In genomic region chr16:17804449-17804912, GRCm38 (mm10) we compare ENCODE assay signal across 9 mouse cellular contexts. TPM values are rescaled to one million over a fixed set of nuclear protein-coding genes. Genes with fewer than 3 reads are reported as not detected.
DNase-seq lines count a peak whose midpoint lies in the region; ATAC-seq and TF ChIP-seq lines count a peak whose summit lies in the region.
"Had no signal": no experiment of that assay in that cellular context is flagged by ENCODE, and none has a peak within 500 bp of the region (broad histone marks: within the 10 kb centered on the region; RNA-seq: fewer than 3 reads in every experiment).

No protein-coding gene starts in this region.

- peaks cover 33% of the 10 kb centered on the region for H3K36me3 ChIP-seq in embryonic facial prominence, embryonic 10.5 days (replicated peaks)
- H3K36me3 ChIP-seq in kidney, postnatal 0 days (ENCODE audit: insufficient read depth, low read length): no peaks in the 10 kb centered on the region

- H3K4me1 ChIP-seq in embryonic facial prominence, embryonic 10.5 days: peaks cover 89% of the 10 kb centered on the region
- peaks cover 45% of the 10 kb centered on the region for H3K4me1 ChIP-seq in kidney, postnatal 0 days (replicated peaks; ENCODE audit: insufficient read depth, low read length)

- H3K27ac ChIP-seq in embryonic facial prominence, embryonic 10.5 days (replicated peaks): peak overlapping the region; percentile 66
- H3K27ac ChIP-seq in kidney, postnatal 0 days: no peak overlapping the region

- H3K4me3 ChIP-seq in embryonic facial prominence, embryonic 10.5 days: peak overlapping the region; percentile 56
- H3K4me3 ChIP-seq in kidney, postnatal 0 days (replicated peaks; ENCODE audit: low read depth, low read length): peak overlapping the region; percentile 21

- H3K4me2 ChIP-seq in kidney, postnatal 0 days (ENCODE audit: low read length): peak overlapping the region; percentile 55

- no peak for ATAC-seq in kidney, postnatal 0 days (replicated peaks; ENCODE audit: low FRiP score, low read depth)

- peaks cover 96% of the 10 kb centered on the region for H3K27me3 ChIP-seq in embryonic facial prominence, embryonic 10.5 days (replicated peaks; ENCODE audit: low read depth, poor library complexity, severe bottlenecking)
- H3K27me3 ChIP-seq in kidney, postnatal 0 days (ENCODE audit: insufficient read depth, low read length): peaks cover 32% of the 10 kb centered on the region

- H3K9me3 ChIP-seq in embryonic facial prominence, embryonic 10.5 days: no peaks in the 10 kb centered on the region
- H3K9me3 ChIP-seq in kidney, postnatal 0 days (replicated peaks; ENCODE audit: low read length): no peaks in the 10 kb centered on the region

- H3K9ac ChIP-seq in kidney, postnatal 0 days (ENCODE audit: low read depth, low read length): peak overlapping the region; percentile 19; the same call in 1 of the 2 replicates

- whole genome bisulfite sequencing in embryonic facial prominence, embryonic 10.5 days: 3% methylated on average over 33 of the region's 33 CpGs
- 13% methylated on average over 33 of the region's 33 CpGs for WGBS in kidney, postnatal 0 days

- no peak for TF ChIP-seq CTCF in kidney, postnatal 0 days (IDR thresholded peaks at IDR 0.05; ENCODE audit: low read depth)

- peak; percentile 39 to 42 for DNase-seq in cerebellum, postnatal 10 days
- DNase-seq in cerebellum, postnatal 36 days: no peak
- DNase-seq in CD4-positive, CD25-positive, alpha-beta regulatory T cell, adult 2 months (ENCODE audit: low read depth, low spot score): peak; percentile 65
- DNase-seq in embryonic facial prominence, embryonic 10.5 days (ENCODE audit: low spot score): peak; percentile 87
- peak; percentile 55 for DNase-seq in kidney, postnatal 0 days (ENCODE audit: low spot score)
- DNase-seq in neural tube, embryonic 10.5 days (ENCODE audit: extremely low spot score, low spot score): peak; percentile 78
- DNase-seq in ovary, postnatal 10 days (ENCODE audit: low spot score): no peak
- no peak for DNase-seq in ovary, postnatal 36 days (ENCODE audit: low spot score)

RNA-seq across cellular contexts. Expression of gene Scarf2, which starts 7.4 kb away (rescaled TPM):
- 9.3 and 10.5 TPM in 2 replicates for polyA plus RNA-seq in embryonic facial prominence, embryonic 10.5 days (2016; fragmentation: Nextera tagmentation; extraction: Ambion mirVana)
- polyA plus RNA-seq in kidney, postnatal 0 days (2015; fragmentation: Nextera tagmentation; extraction: Ambion mirVana): 12.2 and 18.7 TPM in 2 replicates

RNA-seq across cellular contexts. Expression of gene B830017H08Rik, which starts 28.4 kb away (rescaled TPM):
- polyA plus RNA-seq in embryonic facial prominence, embryonic 10.5 days (2016; fragmentation: Nextera tagmentation; extraction: Ambion mirVana): not detected in 2 replicates
- polyA plus RNA-seq in kidney, postnatal 0 days (2015; fragmentation: Nextera tagmentation; extraction: Ambion mirVana): 1.7 and 2.2 TPM in 2 replicates
- polyA plus RNA-seq: C2C12 had no signal

RNA-seq across cellular contexts. Expression of gene Car15, which starts 33.7 kb away (rescaled TPM):
- 2.5 and 4.1 TPM in 2 replicates for polyA plus RNA-seq in embryonic facial prominence, embryonic 10.5 days (2016; fragmentation: Nextera tagmentation; extraction: Ambion mirVana)
- polyA plus RNA-seq in kidney, postnatal 0 days (2015; fragmentation: Nextera tagmentation; extraction: Ambion mirVana): 131 and 147 TPM in 2 replicates

RNA-seq across cellular contexts. Expression of gene Klhl22, which starts 45.1 kb away (rescaled TPM):
- 64.9 and 72.8 TPM in 2 replicates for polyA plus RNA-seq in embryonic facial prominence, embryonic 10.5 days (2016; fragmentation: Nextera tagmentation; extraction: Ambion mirVana)
- polyA plus RNA-seq in kidney, postnatal 0 days (2015; fragmentation: Nextera tagmentation; extraction: Ambion mirVana): 39.3 and 42.8 TPM in 2 replicates

Comparison
In these comparisons a context has a peak if more than half of its experiments do, and no peak if none do; other contexts are left out.
1. DNase-seq: peak in cerebellum, postnatal 10 days (2 of 2), CD4-positive, CD25-positive, alpha-beta regulatory T cell, adult 2 months (single experiment), embryonic facial prominence, embryonic 10.5 days (single experiment), kidney, postnatal 0 days (single experiment) and neural tube, embryonic 10.5 days (single experiment); none in cerebellum, postnatal 36 days (0 of 2), ovary, postnatal 10 days (single experiment) and ovary, postnatal 36 days (single experiment).
2. RNA of gene Car15, which starts 33.7 kb away (polyA plus RNA-seq): 131 to 147 TPM in kidney, postnatal 0 days; 2.5 to 4.1 TPM in embryonic facial prominence, embryonic 10.5 days; every median in the first group is over 10 times any median in the second.